Mouse (Mus musculus): ENCODE measurements at regions not wholly inside any gene's neighbourhood (a gene's known extent, or its start where the extent isn't known, plus 50 kb on each side); places are given as distances from the start of the nearest gene placed in this dataset.

- TF ChIP-seq CTCF (IDR thresholded peaks at IDR 0.05; ENCODE audit: extremely low read depth, insufficient read depth, insufficient read length, insufficient replicate concordance): no peak
- no peak for TF ChIP-seq POLR2A (IDR thresholded peaks at IDR 0.05; ENCODE audit: low read depth, low read length)
These were observed 196.3 kb downstream of the Cd47 start for GRCm38 (mm10) chr16:49996593-49996992.

Measured in spleen, adult 2 months (tissue).